Mouse (Mus musculus) kidney, embryonic 16.5 days (tissue): ENCODE data around the gene Shisa6. TPM values are rescaled to one million over a fixed set of nuclear protein-coding genes. Genes with fewer than 3 reads are reported as not detected.
"Not testable (repeated sequence)": the region's sequence is repeated elsewhere in the genome, so short reads cannot be mapped to it uniquely, and the experiment has no call there.

Source experiments
- ATAC-seq: fragments of 200-750 bp; cut with Nextera tagmentation; 2 replicates; pipeline ENCODE4 v1.8.0; 2017; ENCODE audit warnings: moderate TSS enrichment; ENCODE audit not compliant: low FRiP score, low TSS enrichment
- H3K27ac ChIP-seq: fragments of 300-500 bp; sonication (generic); 2 replicates; pipeline ENCODE4 v1.5.1; 2014; ENCODE audit warnings: low read length
- H3K27me3 ChIP-seq: fragments of 300-500 bp; sonication (generic); 2 replicates; pipeline ENCODE4 v1.6.1; 2014; ENCODE audit warnings: low read length, control low read depth, mixed read lengths; ENCODE audit not compliant: insufficient read depth
- H3K36me3 ChIP-seq: fragments of 300-500 bp; sonication (generic); 2 replicates; pipeline ENCODE4 v1.6.1; 2014; ENCODE audit warnings: low read length, control low read depth, mixed read lengths; ENCODE audit not compliant: insufficient read depth
- H3K4me1 ChIP-seq: fragments of 300-500 bp; sonication (generic); 2 replicates; pipeline ENCODE4 v1.6.1; 2014; ENCODE audit warnings: low read length, control low read depth, mixed read lengths; ENCODE audit not compliant: insufficient read depth
- H3K4me2 ChIP-seq: fragments of 300-500 bp; sonication (generic); replicated peaks from 2 replicates; pipeline ENCODE4 v1.6.1; 2014; ENCODE audit warnings: low read depth, low read length
- H3K4me3 ChIP-seq: fragments of 300-500 bp; sonication (generic); 2 replicates; pipeline ENCODE4 v1.5.1; 2014; ENCODE audit warnings: mild to moderate bottlenecking, low read length
- H3K9ac ChIP-seq: fragments of 300-500 bp; sonication (generic); replicated peaks from 2 replicates; pipeline ENCODE4 v1.6.1; 2014; ENCODE audit warnings: low read length
- H3K9me3 ChIP-seq: fragments of 300-500 bp; sonication (generic); 2 replicates; pipeline ENCODE4 v1.6.1; 2016; ENCODE audit warnings: low read length, control low read depth
- WGBS: fragments of 180-500 bp; shearing (Covaris S2); extraction: QIAGEN DNeasy Blood & Tissue Kit; methylation state at CpG from one replicate; pipeline ENCODE4 v1.1.7; 2014; 5-methylcytosine and 5-hydroxymethylcytosine counted together
- polyA plus RNA-seq: library from polyadenylated mRNA; unstranded; fragments of >200 nt; fragmentation: Nextera tagmentation; extraction: Ambion mirVana; gene quantifications from 2 replicates; pipeline ENCODE4 v1.2.1, GENCODE M21; 2015

The Shisa6 gene
- polyA plus RNA-seq, 1 experiment from 2014 or later = 0.26 TPM

- 60% methylated on average over 9 of the region's 9 CpGs for WGBS
Observed at GRCm38 (mm10) chr11:66496235-66496634, 29.5 kb downstream of the Shisa6 start.

DNA sequence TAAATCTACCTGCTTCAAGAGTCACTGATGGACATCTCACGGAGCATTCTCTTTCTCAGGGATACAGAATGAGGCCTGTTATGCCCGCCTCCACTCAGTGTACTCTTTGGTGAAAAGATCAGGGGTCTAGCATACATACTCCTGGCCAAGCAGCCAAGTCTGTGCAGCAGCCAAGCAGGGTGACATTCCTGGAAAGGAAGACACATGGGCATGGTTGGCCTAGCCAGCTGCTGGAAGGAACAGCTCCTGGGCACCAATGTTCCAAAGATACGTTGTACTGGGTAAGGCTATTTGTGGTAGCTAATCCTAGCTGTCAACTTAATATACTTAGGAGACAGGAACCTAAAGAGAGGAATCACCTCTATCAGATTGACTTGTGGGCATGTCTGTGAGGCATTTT lies 31.4 kb downstream of the Shisa6 start:
- Histone ChIP-seq H3K9ac (no peak overlapping the region), H3K27ac (no peak overlapping the region), H3K9me3 (no peaks in the 10 kb centered on the region), H3K36me3 (no peaks in the 10 kb centered on the region), H3K27me3 (no peaks in the 10 kb centered on the region), H3K4me1 (no peaks in the 10 kb centered on the region; the same call in 1 of the 2 replicates), H3K4me3 (no peak overlapping the region), H3K4me2 (no peak overlapping the region)
- no peak for ATAC-seq
- WGBS = 77% methylated on average over 3 of the region's 3 CpGs

More at GRCm38 (mm10) chr11:66496235-66496634, 29.5 kb downstream of the Shisa6 start:
- Histone ChIP-seq H3K36me3 (no peaks in the 10 kb centered on the region), H3K4me3 (no peak overlapping the region), H3K9ac (no peak overlapping the region), H3K4me1 (no peaks in the 10 kb centered on the region; the same call in 1 of the 2 replicates), H3K27ac (no peak overlapping the region), H3K9me3 (0 out of 2 replicates have a peak, but pooled peaks cover 2% of the 10 kb centered on the region), H3K4me2 (no peak overlapping the region), H3K27me3 (no peaks in the 10 kb centered on the region)
- ATAC-seq = no peak

GRCm38 (mm10) chr11:66487765-66488164 lies 38.0 kb downstream of the Shisa6 start:
- no peak overlapping the region for H3K9ac ChIP-seq
- no peak overlapping the region for H3K4me3 ChIP-seq
- WGBS = 84% methylated on average over 4 of the region's 4 CpGs
- H3K27me3 ChIP-seq = no peaks in the 10 kb centered on the region
- no peaks in the 10 kb centered on the region for H3K36me3 ChIP-seq
- H3K9me3 ChIP-seq = no peaks in the 10 kb centered on the region
- no peak overlapping the region for H3K27ac ChIP-seq
- no peak overlapping the region for H3K4me2 ChIP-seq
- H3K4me1 ChIP-seq = no peaks in the 10 kb centered on the region
- no peak for ATAC-seq

- Histone ChIP-seq H3K4me1 (no peaks in the 10 kb centered on the region), H3K4me2 (no peak overlapping the region), H3K9ac (no peak overlapping the region), H3K9me3 (no peaks in the 10 kb centered on the region), H3K27ac (no peak overlapping the region), H3K4me3 (no peak overlapping the region), H3K36me3 (no peaks in the 10 kb centered on the region), H3K27me3 (no peaks in the 10 kb centered on the region)
- WGBS = 58% methylated on average over 6 of the region's 6 CpGs
- no peak for ATAC-seq
Observed at GRCm38 (mm10) chr11:66482501-66482900, 43.3 kb downstream of the Shisa6 start.

DNA sequence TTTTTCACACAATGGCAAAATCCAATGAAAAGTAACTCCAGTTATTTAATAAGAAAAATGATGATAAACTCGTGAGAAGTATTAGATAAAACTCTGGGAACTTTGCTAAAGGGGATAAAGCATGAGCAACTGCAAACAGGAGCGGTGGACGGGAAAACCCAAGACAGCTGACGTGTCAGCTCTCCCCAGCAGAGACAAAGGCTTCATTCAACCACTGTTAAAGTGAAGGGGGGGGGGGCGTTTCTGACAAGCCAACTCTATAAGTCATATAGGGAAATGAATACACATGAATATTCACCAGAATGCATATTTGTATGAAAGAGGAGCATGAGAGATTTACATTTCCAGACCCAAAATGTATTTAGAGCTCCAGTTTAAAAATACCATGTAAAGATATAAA lies 83.1 kb downstream of the Shisa6 start:
- Histone ChIP-seq H3K9ac (no peak overlapping the region), H3K9me3 (no peaks in the 10 kb centered on the region), H3K27ac (no peak overlapping the region), H3K4me2 (no peak overlapping the region), H3K27me3 (no peaks in the 10 kb centered on the region), H3K4me1 (no peaks in the 10 kb centered on the region), H3K4me3 (no peak overlapping the region), H3K36me3 (no peaks in the 10 kb centered on the region)
- ATAC-seq = no peak
- WGBS = 56% methylated on average over 5 of the region's 5 CpGs

DNA sequence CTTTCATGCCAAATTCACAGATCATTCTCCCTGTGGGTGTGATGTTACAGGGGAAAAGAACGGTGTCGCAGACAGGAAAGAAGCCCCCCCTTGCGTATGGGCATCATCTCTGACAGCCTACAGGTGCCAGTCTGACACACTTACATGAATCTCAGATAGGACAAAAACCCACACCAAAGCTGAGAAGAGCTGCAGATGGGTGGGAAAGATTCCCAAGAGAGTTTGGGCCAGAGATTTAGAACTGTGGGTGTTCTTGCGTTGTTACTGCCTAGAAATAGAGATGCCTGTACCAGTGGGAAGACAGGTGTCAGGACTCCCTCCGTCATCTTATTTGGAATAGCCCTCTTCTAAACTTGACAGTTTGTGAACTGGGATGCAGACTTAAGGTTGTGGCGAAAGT lies 99.6 kb downstream of the Shisa6 start:
- no peak for ATAC-seq
- H3K36me3 ChIP-seq = no peaks in the 10 kb centered on the region
- H3K27me3 ChIP-seq = no peaks in the 10 kb centered on the region
- no peak overlapping the region for H3K9ac ChIP-seq
- no peak overlapping the region for H3K4me3 ChIP-seq
- H3K9me3 ChIP-seq = no peaks in the 10 kb centered on the region
- WGBS = 89% methylated on average over 6 of the region's 6 CpGs
- H3K4me2 ChIP-seq = no peak overlapping the region
- no peak overlapping the region for H3K27ac ChIP-seq
- no peaks in the 10 kb centered on the region for H3K4me1 ChIP-seq

DNA sequence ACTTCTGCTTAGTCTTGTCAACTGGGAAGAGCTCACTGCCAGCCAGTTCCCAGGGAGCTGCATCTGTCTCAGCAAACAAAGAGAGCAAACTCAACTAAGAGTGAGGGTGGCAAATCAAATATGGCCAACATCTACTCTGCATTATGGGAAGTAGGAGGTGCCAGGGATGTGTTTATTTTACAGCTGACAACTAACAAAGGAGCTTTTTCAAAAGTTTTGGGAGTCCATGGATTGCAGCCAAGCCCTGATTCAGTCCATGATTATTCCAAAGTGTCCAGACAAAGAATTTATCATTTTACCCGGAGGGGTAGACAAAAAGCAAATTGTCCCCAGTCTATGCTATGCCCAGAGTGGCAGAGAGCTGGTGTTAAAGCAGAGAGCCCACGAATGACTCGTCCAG lies 107.5 kb downstream of the Shisa6 start:
- no peak overlapping the region for H3K27ac ChIP-seq
- no peaks in the 10 kb centered on the region for H3K4me1 ChIP-seq
- H3K9ac ChIP-seq = no peak overlapping the region
- H3K27me3 ChIP-seq = no peaks in the 10 kb centered on the region
- no peak overlapping the region for H3K4me2 ChIP-seq
- H3K4me3 ChIP-seq = no peak overlapping the region
- H3K36me3 ChIP-seq = no peaks in the 10 kb centered on the region
- H3K9me3 ChIP-seq = no peaks in the 10 kb centered on the region
- 81% methylated on average over 3 of the region's 3 CpGs for WGBS
- no peak for ATAC-seq

- H3K27ac ChIP-seq = not testable (repeated sequence)
Observed at GRCm38 (mm10) chr11:66408721-66409120, 117.0 kb downstream of the Shisa6 start.

GRCm38 (mm10) chr11:66400036-66400435 lies 125.7 kb downstream of the Shisa6 start:
- no peak overlapping the region for H3K9ac ChIP-seq
- ATAC-seq = no peak
- H3K36me3 ChIP-seq = no peaks in the 10 kb centered on the region
- H3K4me1 ChIP-seq = no peaks in the 10 kb centered on the region
- no peak overlapping the region for H3K27ac ChIP-seq
- no peaks in the 10 kb centered on the region for H3K27me3 ChIP-seq
- WGBS = 35% methylated on average over 7 of the region's 7 CpGs
- H3K4me2 ChIP-seq = no peak overlapping the region
- no peaks in the 10 kb centered on the region for H3K9me3 ChIP-seq
- H3K4me3 ChIP-seq = no peak overlapping the region

More at GRCm38 (mm10) chr11:66408721-66409120, 117.0 kb downstream of the Shisa6 start:
- ATAC-seq, H3K9ac ChIP-seq, H3K36me3 ChIP-seq, H3K4me2 ChIP-seq, H3K9me3 ChIP-seq, H3K4me3 ChIP-seq, H3K4me1 ChIP-seq, H3K27me3 ChIP-seq: not testable (repeated sequence)
- WGBS = 72% methylated on average over 6 of the region's 6 CpGs

DNA sequence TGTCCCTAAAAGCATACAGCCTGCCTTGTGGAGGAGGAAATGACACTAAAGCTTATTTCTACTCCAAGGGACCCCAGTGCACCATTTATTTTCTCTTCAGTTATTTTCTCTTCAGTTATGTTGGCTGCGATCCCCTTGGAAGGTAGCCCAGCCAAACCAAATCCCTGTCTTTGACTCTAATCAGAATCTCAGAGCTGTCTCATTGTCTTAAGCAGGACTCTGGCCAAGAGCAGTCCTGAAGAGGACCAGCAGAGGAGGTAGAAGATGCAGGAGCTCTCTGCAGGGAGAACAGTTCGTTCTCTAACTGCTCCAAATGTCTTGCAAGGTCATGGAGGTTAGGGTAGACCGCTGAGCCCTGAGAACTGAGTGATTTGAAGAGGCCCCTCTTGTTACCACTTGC lies 138.2 kb downstream of the Shisa6 start:
- no peak overlapping the region for H3K4me2 ChIP-seq
- no peak overlapping the region for H3K9ac ChIP-seq
- H3K4me3 ChIP-seq = no peak overlapping the region
- H3K27ac ChIP-seq = no peak overlapping the region
- no peaks in the 10 kb centered on the region for H3K4me1 ChIP-seq
- WGBS = 54% methylated on average over 3 of the region's 3 CpGs
- no peaks in the 10 kb centered on the region for H3K9me3 ChIP-seq
- H3K27me3 ChIP-seq = no peaks in the 10 kb centered on the region
- no peak for ATAC-seq
- no peaks in the 10 kb centered on the region for H3K36me3 ChIP-seq
